Mouse (Mus musculus): ENCODE data around the gene Zbtb42. TPM values are rescaled to one million over a fixed set of nuclear protein-coding genes. Genes with fewer than 3 reads are reported as not detected.

Zbtb42 gene
- polyA plus RNA-seq, 1 experiment from 2014 or later = 7.5 TPM

DNA sequence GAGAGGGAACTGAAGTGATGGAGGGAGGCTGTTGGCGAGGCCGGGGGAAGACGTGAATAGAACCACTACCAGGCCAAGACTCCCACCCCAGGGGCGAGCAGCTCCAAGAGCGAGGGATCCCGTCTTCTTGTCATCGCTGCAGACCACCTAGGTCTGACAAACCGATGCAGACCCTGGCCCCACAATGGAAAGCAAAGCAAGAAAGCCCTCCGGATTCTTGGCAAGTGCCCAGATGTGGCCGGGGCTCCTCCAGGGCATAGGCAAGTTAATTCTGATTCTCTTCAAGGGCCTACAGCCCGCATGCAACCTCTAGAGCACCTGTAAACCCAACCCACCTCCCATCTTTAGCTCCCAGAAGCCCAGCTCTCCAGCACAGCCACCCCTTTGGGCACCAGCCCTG, 15.3 kb upstream of the Zbtb42 start:
- peak overlapping the region; percentile 24; the same call in 1 of the 2 replicates for H3K4me2 ChIP-seq (replicated peaks)
- peak overlapping the region; percentile 93 for H3K27ac ChIP-seq
- H3K27me3 ChIP-seq = no peaks in the 10 kb centered on the region
- 70% methylated on average over 11 of the region's 11 CpGs for WGBS
- no peak for ATAC-seq (ENCODE audit: low FRiP score)
- H3K9me3 ChIP-seq (replicated peaks) = no peaks in the 10 kb centered on the region
- peaks cover 60% of the 10 kb centered on the region for H3K36me3 ChIP-seq
- peak overlapping the region; percentile 49; the same call in 1 of the 2 replicates for H3K9ac ChIP-seq
- H3K4me3 ChIP-seq = no peak overlapping the region
- H3K4me1 ChIP-seq = peaks cover 86% of the 10 kb centered on the region

DNA sequence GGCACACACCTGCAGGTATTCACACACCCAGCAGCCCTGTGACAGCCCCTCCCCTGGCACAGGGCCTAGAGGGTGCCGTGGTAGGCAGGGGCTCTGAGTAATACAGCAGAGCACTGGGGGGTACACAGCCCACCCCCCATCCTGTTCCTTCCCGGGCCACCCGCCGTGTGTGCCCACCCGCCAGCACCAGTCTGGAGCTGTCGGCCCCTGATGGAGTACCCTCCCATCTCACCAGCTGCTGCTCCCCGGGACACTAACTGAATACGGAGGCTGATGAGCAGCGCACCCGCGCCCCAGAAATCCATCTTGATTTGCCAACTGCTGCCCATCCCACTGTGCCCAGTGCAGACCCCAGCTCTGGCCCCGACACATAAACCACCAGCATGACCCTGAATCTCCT, 14.9 kb upstream of the Zbtb42 start:
- WGBS = 54% methylated on average over 12 of the region's 12 CpGs
- peaks cover 60% of the 10 kb centered on the region for H3K36me3 ChIP-seq
- H3K4me3 ChIP-seq = no peak overlapping the region

DNA sequence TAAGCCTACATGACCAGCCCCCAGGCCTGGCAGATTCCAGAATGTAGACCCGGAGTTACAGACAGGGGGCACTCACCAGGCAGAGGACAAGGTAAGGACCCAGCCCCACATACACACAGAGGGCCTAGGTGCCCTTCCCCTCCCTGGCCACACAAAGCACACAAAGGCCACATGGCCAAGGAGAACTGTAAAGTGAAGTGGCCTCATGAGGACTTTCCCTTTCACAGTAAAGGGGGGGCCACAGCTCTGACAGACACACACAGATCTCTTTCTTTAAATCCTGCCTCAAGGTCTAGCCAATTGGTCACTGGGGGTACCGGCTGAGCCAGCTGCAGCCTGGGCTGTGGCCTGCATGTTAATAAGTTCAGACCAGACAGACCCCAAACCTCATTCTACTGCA, 14.5 kb upstream of the Zbtb42 start:
- H3K4me2 ChIP-seq (replicated peaks) = peak overlapping the region; percentile 24; the same call in 1 of the 2 replicates
- peaks cover 87% of the 10 kb centered on the region for H3K4me1 ChIP-seq
- 22% methylated on average over 2 of the region's 2 CpGs for WGBS
- no peaks in the 10 kb centered on the region for H3K27me3 ChIP-seq
- no peak overlapping the region for H3K4me3 ChIP-seq
- no peaks in the 10 kb centered on the region for H3K9me3 ChIP-seq (replicated peaks)
- peak overlapping the region; percentile 49 for H3K9ac ChIP-seq
- H3K27ac ChIP-seq = peak overlapping the region; percentile 93
- peak; percentile 51 for ATAC-seq (ENCODE audit: low FRiP score)
- peaks cover 60% of the 10 kb centered on the region for H3K36me3 ChIP-seq

More for the DNA sequence above, 14.9 kb upstream of the Zbtb42 start:
- Histone ChIP-seq H3K27ac (peak overlapping the region; percentile 93), H3K4me1 (peaks cover 87% of the 10 kb centered on the region), H3K9ac (peak overlapping the region; percentile 49), H3K9me3 (replicated peaks) (no peaks in the 10 kb centered on the region), H3K4me2 (replicated peaks) (peak overlapping the region; percentile 24; the same call in 1 of the 2 replicates), H3K27me3 (no peaks in the 10 kb centered on the region)
- peak; percentile 46 for ATAC-seq (ENCODE audit: low FRiP score)

DNA sequence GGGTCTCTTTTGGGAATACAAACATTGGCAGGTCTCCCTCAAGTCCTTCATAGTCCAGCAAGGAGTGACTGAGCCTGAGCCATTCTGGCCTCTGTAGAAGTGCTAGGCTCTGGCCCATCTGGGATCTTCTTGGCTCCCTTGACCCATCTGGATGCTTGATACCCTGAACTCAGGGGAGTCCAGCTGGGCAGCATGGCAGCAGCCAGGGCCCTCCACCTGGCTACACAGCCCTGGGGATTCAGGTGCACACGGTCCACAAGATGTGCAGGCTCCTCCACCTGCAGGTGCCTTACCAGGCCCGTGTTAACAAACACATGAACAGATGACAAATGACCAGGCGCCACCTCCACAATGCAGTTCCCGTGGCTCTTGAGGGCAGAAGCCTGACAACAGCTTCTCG, 14.0 kb upstream of the Zbtb42 start:
- ATAC-seq (ENCODE audit: low FRiP score) = no peak

DNA sequence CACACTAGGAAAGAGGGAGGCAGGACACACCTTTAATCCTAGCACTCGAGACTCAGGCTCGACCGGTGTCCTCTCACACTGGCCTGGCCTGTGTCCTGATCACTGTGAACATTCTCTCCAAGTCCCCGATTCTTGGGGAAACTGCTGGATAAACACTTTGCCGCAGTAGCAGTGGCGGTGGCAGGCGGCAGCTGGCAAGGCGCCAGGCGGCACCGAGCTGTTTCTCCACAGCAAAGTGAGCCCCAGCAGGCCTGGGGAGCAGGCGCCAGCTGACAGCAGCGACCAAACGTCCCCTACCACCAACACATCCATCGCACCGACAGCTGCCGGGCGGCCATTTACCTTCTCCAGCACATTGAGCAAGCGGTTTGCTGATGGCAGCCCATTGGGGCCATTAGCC, 13.2 kb upstream of the Zbtb42 start:
- Histone ChIP-seq H3K27ac (peak overlapping the region; percentile 93), H3K4me2 (replicated peaks) (peak overlapping the region; percentile 24), H3K36me3 (peaks cover 64% of the 10 kb centered on the region), H3K4me3 (no peak overlapping the region), H3K9ac (no peak overlapping the region), H3K27me3 (no peaks in the 10 kb centered on the region), H3K9me3 (replicated peaks) (no peaks in the 10 kb centered on the region), H3K4me1 (peaks cover 87% of the 10 kb centered on the region)
- no peak for ATAC-seq (ENCODE audit: low FRiP score)
- WGBS = 41% methylated on average over 18 of the region's 18 CpGs

More for the DNA sequence above, 14.0 kb upstream of the Zbtb42 start:
- Histone ChIP-seq H3K36me3 (peaks cover 60% of the 10 kb centered on the region), H3K4me2 (replicated peaks) (peak overlapping the region; percentile 24), H3K9me3 (replicated peaks) (no peaks in the 10 kb centered on the region), H3K4me3 (no peak overlapping the region), H3K4me1 (peaks cover 84% of the 10 kb centered on the region), H3K9ac (peak overlapping the region; percentile 37; the same call in 1 of the 2 replicates), H3K27ac (peak overlapping the region; percentile 93), H3K27me3 (no peaks in the 10 kb centered on the region)
- 63% methylated on average over 5 of the region's 5 CpGs for WGBS

DNA sequence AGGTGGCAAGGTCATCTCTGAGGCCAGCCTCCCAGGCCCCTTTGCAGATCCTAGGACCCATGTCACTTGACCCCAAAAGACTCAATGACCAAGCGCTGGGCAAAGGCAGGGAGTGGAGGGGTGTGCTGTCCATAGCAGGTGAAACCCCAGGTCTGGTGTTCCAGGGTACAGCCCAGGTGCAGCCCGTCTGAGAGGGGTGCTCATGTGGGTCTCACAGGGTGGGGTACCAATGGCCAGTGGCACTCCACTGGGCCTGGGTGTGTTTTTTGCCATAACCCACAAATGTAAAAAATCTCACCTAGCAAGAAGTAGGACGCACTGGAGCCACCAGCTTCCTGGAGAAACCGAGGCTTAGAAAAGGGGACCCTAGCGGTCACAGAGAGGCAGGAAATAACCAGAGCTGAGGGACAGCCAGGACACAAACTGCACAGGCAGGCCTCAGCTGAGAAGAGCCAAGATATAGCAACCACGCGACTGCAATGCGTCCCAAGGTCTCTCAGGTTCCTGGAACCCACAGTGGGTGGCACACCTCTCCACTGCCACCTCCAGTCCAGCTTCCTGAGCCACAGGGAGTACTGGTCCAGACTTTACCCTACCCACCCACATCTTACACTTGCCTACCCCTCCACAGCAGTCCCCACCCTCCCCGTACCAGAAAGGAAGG, 12.6 kb upstream of the Zbtb42 start:
- no peak for ATAC-seq (ENCODE audit: low FRiP score)
- peak overlapping the region; percentile 93 for H3K27ac ChIP-seq
- 0 out of 2 replicates have a peak overlapping the region, but pooled peaks have one; percentile 8 for H3K9ac ChIP-seq
- H3K9me3 ChIP-seq (replicated peaks) = no peaks in the 10 kb centered on the region
- no peaks in the 10 kb centered on the region for H3K27me3 ChIP-seq
- H3K4me3 ChIP-seq = no peak overlapping the region
- 90% methylated on average over 9 of the region's 9 CpGs for WGBS
- peaks cover 86% of the 10 kb centered on the region for H3K4me1 ChIP-seq
- 0 out of 2 replicates have a peak overlapping the region, but pooled peaks have one; percentile 9 for H3K4me2 ChIP-seq (replicated peaks)
- H3K36me3 ChIP-seq = peaks cover 64% of the 10 kb centered on the region

DNA sequence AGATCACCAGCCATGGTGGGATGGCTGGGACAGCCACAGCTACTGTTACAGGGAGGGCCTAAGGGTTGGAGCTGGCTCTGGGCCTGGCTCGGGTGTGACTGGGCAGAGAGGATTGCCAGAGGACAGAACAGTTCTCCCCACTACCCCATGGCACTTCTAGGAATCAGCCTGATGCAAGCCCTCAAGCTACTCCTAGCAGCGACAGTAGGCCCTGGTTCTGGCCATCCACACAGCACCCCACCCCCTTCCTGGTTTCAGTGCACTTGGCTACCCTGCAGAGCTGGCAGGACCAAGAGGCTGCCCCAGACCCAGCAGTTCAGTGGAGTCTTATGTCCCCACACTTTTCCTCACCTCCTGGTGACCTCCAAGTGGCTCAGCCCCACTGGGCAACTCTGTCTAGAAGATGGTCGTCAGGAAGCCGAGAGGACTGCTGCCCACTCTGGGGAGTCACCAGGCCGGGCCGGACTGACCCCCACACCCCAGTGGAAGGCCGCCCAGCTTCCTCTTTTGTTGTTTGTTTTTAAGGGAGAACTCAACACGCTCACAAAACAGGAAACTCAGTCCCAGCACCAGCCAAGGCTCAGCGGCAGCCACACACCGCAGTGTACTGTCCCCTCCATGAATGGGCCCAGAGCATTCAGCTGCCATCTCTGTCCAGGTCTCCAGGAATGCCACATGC, 10.9 kb upstream of the Zbtb42 start:
- peak overlapping the region; percentile 18; the same call in 1 of the 2 replicates for H3K9ac ChIP-seq
- H3K36me3 ChIP-seq = peaks cover 57% of the 10 kb centered on the region
- no peak overlapping the region for H3K4me2 ChIP-seq (replicated peaks)
- H3K9me3 ChIP-seq (replicated peaks) = no peaks in the 10 kb centered on the region
- peaks cover 86% of the 10 kb centered on the region for H3K4me1 ChIP-seq
- 88% methylated on average over 10 of the region's 10 CpGs for WGBS
- ATAC-seq (ENCODE audit: low FRiP score) = no peak
- H3K27ac ChIP-seq = peak overlapping the region; percentile 93
- no peaks in the 10 kb centered on the region for H3K27me3 ChIP-seq
- H3K4me3 ChIP-seq = no peak overlapping the region

DNA sequence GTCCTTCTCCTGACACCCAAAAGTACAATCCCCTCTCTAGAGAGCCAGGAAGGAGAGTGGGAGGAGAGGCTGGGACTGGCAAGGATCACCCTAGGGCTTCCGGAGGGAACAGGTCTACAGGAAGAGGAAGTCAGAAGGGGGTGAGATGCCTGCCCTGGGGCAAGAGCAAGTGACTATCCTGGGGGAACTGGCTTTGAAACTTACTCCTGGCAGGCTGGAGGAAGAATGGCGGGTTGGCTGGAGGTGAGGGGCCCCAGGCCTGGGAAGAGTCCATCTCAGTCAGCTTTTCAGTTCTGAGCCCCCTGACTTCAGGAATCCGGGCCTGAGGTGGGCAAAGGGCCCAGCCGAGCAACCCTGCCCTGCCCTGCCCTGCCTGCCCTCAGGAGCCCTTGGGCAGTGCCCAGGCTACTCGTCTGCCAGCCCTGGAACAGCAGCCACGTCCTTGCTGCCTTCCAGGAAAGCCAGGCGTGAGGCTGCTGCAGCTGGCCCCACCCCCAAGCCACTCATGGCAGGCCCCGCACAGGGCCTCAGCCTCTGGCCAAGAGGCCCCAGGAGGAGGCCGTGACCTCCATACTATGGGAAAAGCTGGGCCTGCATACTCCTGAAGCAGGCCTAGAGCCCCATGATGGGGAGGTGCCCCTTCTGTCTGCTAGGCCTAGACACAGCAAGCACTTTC, 7.8 kb upstream of the Zbtb42 start:
- H3K27ac ChIP-seq = peak overlapping the region; percentile 57; the same call in 1 of the 2 replicates
- H3K4me2 ChIP-seq (replicated peaks) = peak overlapping the region; percentile 91
- peak overlapping the region; percentile 55 for H3K9ac ChIP-seq
- H3K27me3 ChIP-seq = no peaks in the 10 kb centered on the region
- ATAC-seq (ENCODE audit: low FRiP score) = no peak
- WGBS = 46% methylated on average over 9 of the region's 9 CpGs
- H3K4me1 ChIP-seq = peaks cover 72% of the 10 kb centered on the region
- peaks cover 54% of the 10 kb centered on the region for H3K36me3 ChIP-seq
- H3K4me3 ChIP-seq = no peak overlapping the region
- no peaks in the 10 kb centered on the region for H3K9me3 ChIP-seq (replicated peaks)

DNA sequence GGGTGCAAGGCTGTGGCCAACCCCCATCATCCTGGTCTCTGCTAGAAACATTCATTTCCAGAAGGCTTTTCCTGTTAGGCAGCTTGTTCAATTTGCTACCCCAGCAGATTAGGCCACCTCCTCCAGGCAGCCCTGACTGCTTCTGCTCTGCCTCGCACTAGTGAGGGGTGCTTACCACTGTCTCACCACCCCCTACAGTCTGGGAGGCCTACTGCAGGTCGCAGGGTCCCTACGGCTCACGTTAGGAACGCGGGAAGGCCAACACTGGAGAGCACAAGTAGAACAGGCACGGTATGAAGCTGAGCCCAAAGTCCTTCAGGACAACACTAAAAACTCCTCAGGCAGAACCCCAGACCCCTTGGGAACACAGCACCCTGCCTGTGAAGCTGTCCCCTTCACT, 6.7 kb upstream of the Zbtb42 start:
- peaks cover 44% of the 10 kb centered on the region for H3K36me3 ChIP-seq
- no peak overlapping the region for H3K27ac ChIP-seq
- no peak for ATAC-seq (ENCODE audit: low FRiP score)
- peak overlapping the region; percentile 91 for H3K4me2 ChIP-seq (replicated peaks)
- WGBS = 75% methylated on average over 7 of the region's 7 CpGs
- H3K9me3 ChIP-seq (replicated peaks) = no peaks in the 10 kb centered on the region
- peak overlapping the region; percentile 100; the same call in 1 of the 2 replicates for H3K9ac ChIP-seq
- no peaks in the 10 kb centered on the region for H3K27me3 ChIP-seq
- H3K4me3 ChIP-seq = peak overlapping the region; percentile 99; the same call in 1 of the 2 replicates
- peaks cover 62% of the 10 kb centered on the region for H3K4me1 ChIP-seq

DNA sequence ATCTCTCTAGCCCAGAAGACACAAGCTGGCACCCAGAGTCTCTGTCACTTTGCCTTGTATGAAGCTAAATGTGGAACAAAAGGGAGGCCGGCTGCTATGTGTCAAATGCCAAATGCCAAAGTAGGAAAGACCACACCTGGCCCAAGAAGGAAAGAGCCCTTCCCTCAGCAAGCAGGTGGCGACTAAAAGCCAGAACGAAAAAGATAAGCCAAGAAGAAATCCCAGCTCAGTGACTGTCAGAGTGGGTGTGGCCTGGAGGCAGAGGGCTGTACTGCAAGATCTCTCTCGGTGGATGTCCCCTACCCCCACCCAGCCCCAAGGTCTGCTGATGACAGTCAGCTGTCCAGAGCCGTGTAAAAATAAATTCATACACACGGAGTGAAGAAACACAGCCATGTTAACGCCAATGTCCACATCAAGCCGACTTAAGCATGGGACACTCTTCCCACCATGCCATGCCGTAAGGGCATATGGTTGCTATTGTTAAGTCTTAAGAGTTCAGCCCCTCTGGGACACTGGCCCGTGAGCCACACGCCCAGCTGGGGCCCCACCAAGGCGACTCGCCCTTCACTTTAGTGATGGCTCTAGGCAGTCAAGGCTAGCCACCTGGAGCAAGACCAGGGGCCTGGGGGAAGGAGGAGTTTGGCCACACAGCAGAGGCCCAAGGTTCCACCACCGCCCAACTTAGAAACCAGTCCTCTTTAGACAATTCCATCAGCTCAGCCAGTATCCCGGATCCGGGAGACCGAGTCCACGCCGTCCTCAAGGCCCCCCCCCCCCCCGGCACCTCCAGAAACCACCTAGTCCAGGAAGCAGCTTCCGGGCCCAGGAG, 5.7 kb upstream of the Zbtb42 start:
- H3K9me3 ChIP-seq (replicated peaks) = no peaks in the 10 kb centered on the region
- H3K27ac ChIP-seq = peak overlapping the region; percentile 96
- peaks cover 9% of the 10 kb centered on the region for H3K27me3 ChIP-seq
- H3K4me2 ChIP-seq (replicated peaks) = peak overlapping the region; percentile 91
- peak overlapping the region; percentile 99 for H3K4me3 ChIP-seq
- ATAC-seq (ENCODE audit: low FRiP score) = peak; percentile 39; the same call in 1 of the 2 replicates
- peaks cover 53% of the 10 kb centered on the region for H3K4me1 ChIP-seq
- H3K9ac ChIP-seq = peak overlapping the region; percentile 100
- H3K36me3 ChIP-seq = peaks cover 34% of the 10 kb centered on the region
- whole genome bisulfite sequencing = 5% methylated on average over 21 of the region's 21 CpGs

DNA sequence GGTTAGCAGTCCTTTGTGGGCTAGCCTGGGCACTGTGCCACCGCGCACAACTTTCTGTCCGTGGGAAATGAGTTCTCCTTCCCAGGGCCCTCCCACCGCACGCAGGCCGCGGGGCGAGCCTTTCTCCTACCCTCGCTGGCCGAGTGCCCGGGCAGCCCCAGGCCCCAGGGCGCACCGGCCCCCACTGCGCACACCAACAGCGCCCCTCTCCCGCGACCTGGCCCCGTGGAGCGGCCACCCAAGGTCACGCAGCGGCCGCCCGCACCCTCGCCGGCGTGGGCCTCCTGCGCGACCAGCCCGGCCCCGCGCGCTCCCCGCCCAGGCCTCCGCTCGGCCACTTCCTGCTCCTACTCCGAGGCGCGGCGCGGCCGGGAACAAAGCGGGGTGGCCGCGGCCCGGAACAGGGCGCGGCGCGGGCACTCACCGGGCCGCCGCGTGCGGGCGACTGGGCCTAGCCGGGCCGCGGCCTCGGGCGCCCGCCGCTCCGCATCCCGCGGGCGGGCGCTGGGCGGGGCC, 5.0 kb upstream of the Zbtb42 start:
- 0% methylated on average over 58 of the region's 68 CpGs for WGBS
- ATAC-seq (ENCODE audit: low FRiP score) = peak; percentile 13; the same call in 1 of the 2 replicates

More for the DNA sequence above, 5.0 kb upstream of the Zbtb42 start:
- Histone ChIP-seq H3K27ac (peak overlapping the region; percentile 96), H3K4me1 (peaks cover 55% of the 10 kb centered on the region), H3K27me3 (peaks cover 16% of the 10 kb centered on the region), H3K4me2 (replicated peaks) (peak overlapping the region; percentile 91), H3K9ac (peak overlapping the region; percentile 100), H3K36me3 (peaks cover 27% of the 10 kb centered on the region), H3K9me3 (replicated peaks) (no peaks in the 10 kb centered on the region), H3K4me3 (peak overlapping the region; percentile 99)
